Mouse (Mus musculus): Measurements from ENCODE around the gene Arhgap17. TPM values are rescaled to one million over a fixed set of nuclear protein-coding genes. Genes with fewer than 3 reads are reported as not detected.

Arhgap17 gene
- polyA plus RNA-seq, 1 experiment from 2014 or later: 6.8 TPM

DNA sequence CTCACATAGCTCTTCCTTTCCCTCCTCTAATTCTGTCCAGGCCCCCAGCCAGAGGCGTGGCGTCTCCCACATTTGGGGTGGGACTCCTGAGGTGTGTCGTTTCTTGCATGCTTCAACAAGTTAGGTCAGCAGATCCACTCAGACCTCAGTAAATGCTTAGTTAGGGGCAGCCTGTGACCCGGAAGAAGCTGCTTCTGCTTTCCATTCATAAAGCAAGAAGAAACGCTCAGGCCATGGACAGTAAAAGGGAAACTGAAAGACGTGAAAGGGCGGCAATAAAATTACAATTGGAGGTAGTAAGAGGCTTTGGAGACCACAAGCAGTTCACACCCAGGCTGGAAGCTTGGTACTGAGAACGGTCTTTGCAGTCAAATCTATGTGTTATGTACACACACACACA, 27.7 kb upstream of the Arhgap17 start:
- no peaks in the 10 kb centered on the region for H3K27me3 ChIP-seq (ENCODE audit: insufficient read depth, low read length)
- TF ChIP-seq EP300 (IDR thresholded peaks at IDR 0.05; ENCODE audit: low read depth) (no peak), CTCF (IDR thresholded peaks at IDR 0.05; ENCODE audit: low read depth) (no peak)
- 69% methylated on average over 8 of the region's 8 CpGs for WGBS (ENCODE audit: insufficient replicate concordance)
- H3K9me3 ChIP-seq (ENCODE audit: low read length): no peaks in the 10 kb centered on the region
- H3K27ac ChIP-seq (ENCODE audit: low read depth): no peak overlapping the region
- no peak for ATAC-seq
- H3K9ac ChIP-seq (replicated peaks): no peak overlapping the region
- peaks cover 8% of the 10 kb centered on the region for H3K36me3 ChIP-seq (replicated peaks; ENCODE audit: insufficient read depth, low read length)
- H3K4me3 ChIP-seq (ENCODE audit: low read depth, low read length): no peak overlapping the region
- DNase-seq: no peak
- H3K4me2 ChIP-seq (ENCODE audit: low read depth, low read length): no peak overlapping the region
- H3K4me1 ChIP-seq (ENCODE audit: insufficient read depth): peaks cover 3% of the 10 kb centered on the region; the same call in 1 of the 2 replicates

DNA sequence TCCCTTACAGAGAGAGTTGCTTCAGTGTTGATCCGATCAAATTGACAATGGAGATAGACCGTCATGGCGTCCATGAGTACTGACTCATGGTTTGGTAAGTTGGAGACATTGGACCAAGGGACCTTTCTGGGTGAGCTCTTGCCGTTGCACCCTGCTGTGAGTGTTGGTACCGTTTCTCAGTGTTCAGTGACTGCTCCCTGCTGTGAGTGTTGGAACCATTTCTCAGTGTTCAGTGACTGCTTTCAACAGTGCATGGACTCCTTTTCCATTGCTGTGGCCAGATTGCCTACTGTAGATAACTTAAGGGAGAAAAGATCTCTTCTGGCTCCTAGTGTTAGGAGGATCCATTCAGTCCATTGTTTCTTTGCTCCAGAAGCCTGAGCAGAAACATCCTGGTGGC, 27.2 kb upstream of the Arhgap17 start:
- H3K4me2 ChIP-seq (ENCODE audit: low read depth, low read length): no peak overlapping the region
- no peaks in the 10 kb centered on the region for H3K27me3 ChIP-seq (ENCODE audit: insufficient read depth, low read length)
- DNase-seq (no peak), ATAC-seq (no peak)
- H3K36me3 ChIP-seq (replicated peaks; ENCODE audit: insufficient read depth, low read length): 0 out of 2 replicates have a peak, but pooled peaks cover 5% of the 10 kb centered on the region
- TF ChIP-seq EP300 (IDR thresholded peaks at IDR 0.05; ENCODE audit: low read depth) (no peak), CTCF (IDR thresholded peaks at IDR 0.05; ENCODE audit: low read depth) (no peak)
- peaks cover 3% of the 10 kb centered on the region; the same call in 1 of the 2 replicates for H3K4me1 ChIP-seq (ENCODE audit: insufficient read depth)
- WGBS (ENCODE audit: insufficient replicate concordance): 90% methylated on average over 5 of the region's 5 CpGs
- no peaks in the 10 kb centered on the region for H3K9me3 ChIP-seq (ENCODE audit: low read length)
- H3K4me3 ChIP-seq (ENCODE audit: low read depth, low read length): no peak overlapping the region
- H3K27ac ChIP-seq (ENCODE audit: low read depth): no peak overlapping the region
- no peak overlapping the region for H3K9ac ChIP-seq (replicated peaks)

DNA sequence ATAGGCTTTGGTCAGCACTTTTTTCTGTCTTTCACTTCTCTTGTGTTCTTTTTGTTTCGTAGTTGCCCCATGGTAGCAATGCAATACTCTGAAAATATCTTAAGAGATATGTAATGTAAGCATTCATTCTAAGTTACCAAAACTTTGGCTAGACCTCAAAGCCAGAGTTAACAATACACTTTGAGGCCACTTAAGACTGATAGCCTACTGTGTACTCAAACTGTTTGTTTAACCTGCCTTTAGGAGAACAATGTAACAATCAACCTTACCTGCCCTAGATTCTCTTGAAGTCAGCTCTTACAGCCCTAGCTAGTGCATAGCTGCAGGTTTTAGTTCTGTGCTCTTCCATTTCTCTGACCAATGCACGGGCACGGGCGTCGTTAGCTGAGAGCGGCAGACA, 24.6 kb upstream of the Arhgap17 start:
- no peaks in the 10 kb centered on the region for H3K9me3 ChIP-seq (ENCODE audit: low read length)
- H3K36me3 ChIP-seq (replicated peaks; ENCODE audit: insufficient read depth, low read length): no peaks in the 10 kb centered on the region; the same call in 1 of the 2 replicates
- TF ChIP-seq CTCF (IDR thresholded peaks at IDR 0.05; ENCODE audit: low read depth): no peak
- TF ChIP-seq EP300 (IDR thresholded peaks at IDR 0.05; ENCODE audit: low read depth): no peak
- no peak for DNase-seq
- ATAC-seq: no peak
- no peak overlapping the region for H3K27ac ChIP-seq (ENCODE audit: low read depth)
- peaks cover 3% of the 10 kb centered on the region; the same call in 1 of the 2 replicates for H3K4me1 ChIP-seq (ENCODE audit: insufficient read depth)
- H3K4me3 ChIP-seq (ENCODE audit: low read depth, low read length): no peak overlapping the region
- H3K27me3 ChIP-seq (ENCODE audit: insufficient read depth, low read length): no peaks in the 10 kb centered on the region
- H3K9ac ChIP-seq (replicated peaks): no peak overlapping the region; the same call in 1 of the 2 replicates
- no peak overlapping the region for H3K4me2 ChIP-seq (ENCODE audit: low read depth, low read length)
- 70% methylated on average over 6 of the region's 6 CpGs for WGBS (ENCODE audit: insufficient replicate concordance)

DNA sequence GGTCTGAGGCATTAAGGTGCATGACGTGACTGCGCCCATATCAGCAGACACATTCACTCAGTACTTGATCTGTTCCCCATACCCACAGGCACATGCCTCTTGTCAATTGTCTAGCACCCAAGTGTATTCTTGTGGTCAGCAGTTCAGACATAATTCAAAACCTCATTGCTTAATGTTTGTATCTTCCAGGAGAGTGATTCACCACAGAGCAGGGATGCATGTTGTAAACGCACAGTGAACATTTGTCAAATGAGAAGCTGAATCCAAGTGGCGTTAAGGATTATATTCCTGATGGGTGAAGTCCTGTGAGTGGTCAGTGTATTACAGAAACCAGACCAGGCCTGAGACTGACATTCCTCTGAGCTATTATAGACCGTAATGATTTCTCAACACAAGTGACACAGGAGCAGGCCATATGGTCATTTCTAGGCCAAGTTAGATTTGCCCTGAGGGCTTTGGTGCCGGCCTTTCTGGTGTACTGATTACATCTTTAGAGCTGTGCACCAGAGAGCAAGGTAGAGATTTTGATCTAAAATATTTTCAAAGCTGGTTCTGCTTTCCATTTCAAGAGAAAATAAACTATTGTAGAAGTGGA, 20.1 kb upstream of the Arhgap17 start:
- Histone ChIP-seq H3K4me1 (ENCODE audit: insufficient read depth) (peaks cover 7% of the 10 kb centered on the region), H3K36me3 (replicated peaks; ENCODE audit: insufficient read depth, low read length) (peaks cover 4% of the 10 kb centered on the region; the same call in 1 of the 2 replicates), H3K9ac (replicated peaks) (no peak overlapping the region), H3K9me3 (ENCODE audit: low read length) (no peaks in the 10 kb centered on the region), H3K27ac (ENCODE audit: low read depth) (no peak overlapping the region), H3K4me3 (ENCODE audit: low read depth, low read length) (no peak overlapping the region), H3K27me3 (ENCODE audit: insufficient read depth, low read length) (no peaks in the 10 kb centered on the region), H3K4me2 (ENCODE audit: low read depth, low read length) (no peak overlapping the region)
- no peak for ATAC-seq
- no peak for DNase-seq
- TF ChIP-seq EP300 (IDR thresholded peaks at IDR 0.05; ENCODE audit: low read depth) (no peak), CTCF (IDR thresholded peaks at IDR 0.05; ENCODE audit: low read depth) (no peak)
- WGBS (ENCODE audit: insufficient replicate concordance): 84% methylated on average over 6 of the region's 6 CpGs

DNA sequence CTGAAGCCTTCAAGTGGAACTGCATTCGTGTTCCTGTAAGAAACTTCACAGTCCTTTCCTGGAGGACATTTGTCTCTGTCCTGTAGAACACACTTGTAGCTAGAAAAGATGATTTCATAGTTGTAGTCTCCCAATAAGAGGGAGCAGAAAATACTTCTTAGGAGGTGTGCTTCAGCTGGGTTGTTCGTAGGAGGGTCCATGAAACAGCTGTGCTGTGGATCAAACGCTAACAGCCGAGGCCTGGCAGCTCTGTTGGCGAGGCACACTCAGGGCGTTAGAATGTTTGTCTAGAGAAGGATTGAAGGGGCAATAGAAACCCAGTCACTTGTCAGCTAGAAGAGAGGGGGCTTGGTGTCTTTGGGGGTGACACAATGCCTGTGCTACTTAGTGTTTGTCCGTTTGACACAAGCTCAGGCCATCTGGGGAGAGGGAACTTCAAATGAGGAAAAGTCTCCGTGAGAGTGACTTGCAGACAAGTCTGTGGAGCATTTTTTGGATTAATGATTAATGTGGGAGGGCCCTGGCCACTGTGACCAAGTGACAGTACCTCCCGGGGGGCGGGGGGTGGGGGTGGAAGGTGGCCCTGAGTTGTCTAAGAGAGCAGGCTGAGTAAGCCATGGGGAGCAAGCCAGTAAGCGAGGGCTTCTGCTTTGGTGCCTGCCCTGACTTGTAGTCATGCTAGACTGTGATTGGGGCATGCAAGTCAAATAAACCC, 16.1 kb upstream of the Arhgap17 start:
- WGBS (ENCODE audit: insufficient replicate concordance): 63% methylated on average over 11 of the region's 11 CpGs
- no peaks in the 10 kb centered on the region for H3K9me3 ChIP-seq (ENCODE audit: low read length)
- 0 out of 2 replicates have a peak overlapping the region, but pooled peaks have one; percentile 6 for H3K4me2 ChIP-seq (ENCODE audit: low read depth, low read length)
- H3K9ac ChIP-seq (replicated peaks): no peak overlapping the region
- H3K36me3 ChIP-seq (replicated peaks; ENCODE audit: insufficient read depth, low read length): peaks cover 4% of the 10 kb centered on the region
- ATAC-seq (peak; percentile 47), DNase-seq (peak; percentile 47)
- no peaks in the 10 kb centered on the region for H3K27me3 ChIP-seq (ENCODE audit: insufficient read depth, low read length)
- H3K4me1 ChIP-seq (ENCODE audit: insufficient read depth): peaks cover 4% of the 10 kb centered on the region; the same call in 1 of the 2 replicates
- TF ChIP-seq EP300 (IDR thresholded peaks at IDR 0.05; ENCODE audit: low read depth) (no peak), CTCF (IDR thresholded peaks at IDR 0.05; ENCODE audit: low read depth) (no peak)
- no peak overlapping the region for H3K4me3 ChIP-seq (ENCODE audit: low read depth, low read length)
- peak overlapping the region; percentile 24 for H3K27ac ChIP-seq (ENCODE audit: low read depth)

Data from liver, postnatal 0 days (tissue).